Mouse (Mus musculus): Measurements from ENCODE around the gene Pde4c. TPM values are rescaled to one million over a fixed set of nuclear protein-coding genes. Genes with fewer than 3 reads are reported as not detected.
A peak's percentile ranks its signal among the peaks of the same experiment; 100 is the strongest.

Pde4c gene
- total and polyA plus RNA-seq, 3 experiments = 2.3 to 6.5 (median 4.7) TPM

DNA sequence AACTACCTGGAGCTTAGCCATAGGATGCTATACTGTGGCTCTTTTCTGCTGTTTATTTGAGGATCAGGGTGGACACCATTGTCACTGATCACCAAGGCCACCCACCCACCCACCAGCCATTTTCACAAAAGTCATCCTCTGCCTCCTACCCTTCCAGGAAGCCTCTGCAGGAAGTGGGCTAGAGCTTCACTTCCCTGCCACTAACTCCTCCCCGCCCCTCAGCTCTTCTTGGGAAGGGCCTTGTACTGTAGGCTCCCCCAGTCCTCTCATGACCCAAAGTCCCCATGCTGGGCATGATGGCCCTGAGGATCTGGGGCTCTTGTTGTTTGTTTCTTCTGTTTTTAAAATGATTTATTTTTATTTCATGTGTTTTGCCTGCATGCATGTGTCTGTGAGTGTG lies 48.2 kb upstream of the Pde4c start:
- dilution Hi-C loops (cut with MboI; ENCODE audit: extremely low pct_ligation_motif_present, extremely low pct_unique_long_range_greater_than_20kb, low sequenced_read_pairs) = no loop called here
- H3K79me2 ChIP-seq (replicated peaks; ENCODE audit: control insufficient read depth, extremely low read depth, insufficient read depth, poor library complexity, severe bottlenecking) = peaks cover 16% of the 10 kb centered on the region
- H3K27me3 ChIP-seq (replicated peaks) = no peaks in the 10 kb centered on the region
- H3K9ac ChIP-seq (ENCODE audit: insufficient read depth, low read depth) = no peak overlapping the region
- H3K36me3 ChIP-seq (replicated peaks in 1 of 2; ENCODE audit: control insufficient read depth in 1 of 2, insufficient read depth in 1 of 2, low read length in 1 of 2) = peaks cover 40% of the 10 kb centered on the region in 2 experiments
- H3K9me3 ChIP-seq (replicated peaks; ENCODE audit: low read length) = no peaks in the 10 kb centered on the region
- H3K4me1 ChIP-seq (ENCODE audit: control insufficient read depth in 1 of 2, insufficient read depth in 2 of 2) = peaks cover 29 to 73% of the 10 kb centered on the region in 2 experiments
- H3K4me3 ChIP-seq (replicated peaks in 1 of 3; ENCODE audit: low read depth in 2 of 3, low read length in 2 of 3, poor library complexity in 1 of 3) = peak overlapping the region in 1 of 3 experiments; percentile 21
- peak overlapping the region; percentile 61; the same call in 1 of the 2 replicates for H3K27ac ChIP-seq (ENCODE audit: insufficient read depth, low read depth)
- TF ChIP-seq ELF1 (IDR thresholded peaks at IDR 0.05; ENCODE audit: low read depth, low read length) = peak; percentile 41; the same call in 1 of the 2 replicates
- no peak for TF ChIP-seq ZMIZ1 (IDR thresholded peaks at IDR 0.05; ENCODE audit: low read depth, low read length)
- in situ Hi-C loops (cut with MboI; ENCODE audit: low pct_ligation_motif_present, low pct_unique_long_range_greater_than_20kb, low sequenced_read_pairs) = no loop called here
- DNase-seq (ENCODE audit: extremely low read depth) = no peak
- no peak overlapping the region for H3K4me2 ChIP-seq (ENCODE audit: insufficient read depth, low read depth, poor library complexity, severe bottlenecking)

DNA sequence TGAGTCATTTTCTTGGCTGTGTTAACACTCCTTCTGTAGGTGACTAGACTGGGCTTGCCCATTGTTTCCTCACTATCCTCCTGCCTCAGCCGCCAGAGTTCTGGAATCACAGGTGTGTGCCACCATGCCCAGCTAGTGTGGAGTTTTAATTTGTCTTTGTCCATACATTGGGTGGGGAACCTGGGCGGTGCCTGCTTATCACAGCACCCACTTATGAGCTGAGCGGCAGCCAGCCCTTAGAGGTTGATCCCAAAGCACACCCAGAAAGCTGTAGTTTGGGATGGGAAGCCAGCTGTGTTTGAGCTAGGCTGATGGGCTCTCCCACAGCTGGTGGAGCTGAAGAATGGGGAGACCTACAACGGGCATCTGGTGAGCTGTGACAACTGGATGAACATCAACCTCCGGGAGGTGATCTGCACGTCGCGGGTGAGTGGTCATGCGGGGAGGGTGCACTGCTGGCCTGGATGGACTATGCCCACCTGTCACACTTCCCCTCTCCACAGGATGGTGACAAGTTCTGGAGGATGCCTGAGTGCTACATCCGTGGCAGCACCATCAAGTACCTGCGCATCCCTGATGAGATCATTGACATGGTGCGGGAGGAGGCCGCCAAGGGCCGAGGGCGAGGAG lies 46.0 kb upstream of the Pde4c start:
- H3K9ac ChIP-seq (ENCODE audit: insufficient read depth, low read depth) = no peak overlapping the region
- H3K4me3 ChIP-seq (replicated peaks in 1 of 3; ENCODE audit: low read depth in 2 of 3, low read length in 2 of 3, poor library complexity in 1 of 3) = peak overlapping the region in 1 of 3 experiments; percentile 26
- TF ChIP-seq KAT2A (IDR thresholded peaks at IDR 0.05; ENCODE audit: insufficient replicate concordance, low read length) (no peak), TBP (conservative IDR thresholded peaks at IDR 0.05; ENCODE audit: low read depth, low read length) (no peak), PAX5 (IDR thresholded peaks at IDR 0.05; ENCODE audit: low read length) (no peak), IRF4 (IDR thresholded peaks at IDR 0.05; ENCODE audit: low read depth, low read length) (no peak), GABPA (IDR thresholded peaks at IDR 0.05; ENCODE audit: insufficient replicate concordance, low read depth, low read length) (no peak), MXI1 (IDR thresholded peaks at IDR 0.05; ENCODE audit: low read depth, low read length) (no peak), ZC3H11A (IDR thresholded peaks at IDR 0.05; ENCODE audit: low read depth, low read length) (no peak), BHLHE40 (IDR thresholded peaks at IDR 0.05; ENCODE audit: low read depth, low read length) (no peak), CHD2 (IDR thresholded peaks at IDR 0.05; ENCODE audit: low read length) (no peak)
- H3K9me3 ChIP-seq (replicated peaks; ENCODE audit: low read length) = no peaks in the 10 kb centered on the region
- in situ Hi-C loops (cut with MboI; ENCODE audit: low pct_ligation_motif_present, low pct_unique_long_range_greater_than_20kb, low sequenced_read_pairs) = no loop called here
- dilution Hi-C loops (cut with MboI; ENCODE audit: extremely low pct_ligation_motif_present, extremely low pct_unique_long_range_greater_than_20kb, low sequenced_read_pairs) = no loop called here
- DNase-seq (ENCODE audit: extremely low read depth) = no peak
- no peak overlapping the region for H3K4me2 ChIP-seq (ENCODE audit: insufficient read depth, low read depth, poor library complexity, severe bottlenecking)
- peaks cover 16% of the 10 kb centered on the region for H3K79me2 ChIP-seq (replicated peaks; ENCODE audit: control insufficient read depth, extremely low read depth, insufficient read depth, poor library complexity, severe bottlenecking)
- H3K36me3 ChIP-seq (replicated peaks in 1 of 2; ENCODE audit: control insufficient read depth in 1 of 2, insufficient read depth in 1 of 2, low read length in 1 of 2) = peaks cover 42 to 46% of the 10 kb centered on the region in 2 experiments
- H3K4me1 ChIP-seq (ENCODE audit: control insufficient read depth in 1 of 2, insufficient read depth in 2 of 2) = peaks cover 33 to 80% of the 10 kb centered on the region in 2 experiments
- H3K27me3 ChIP-seq (replicated peaks) = no peaks in the 10 kb centered on the region
- H3K27ac ChIP-seq (ENCODE audit: insufficient read depth, low read depth) = peak overlapping the region; percentile 13; the same call in 1 of the 2 replicates

DNA sequence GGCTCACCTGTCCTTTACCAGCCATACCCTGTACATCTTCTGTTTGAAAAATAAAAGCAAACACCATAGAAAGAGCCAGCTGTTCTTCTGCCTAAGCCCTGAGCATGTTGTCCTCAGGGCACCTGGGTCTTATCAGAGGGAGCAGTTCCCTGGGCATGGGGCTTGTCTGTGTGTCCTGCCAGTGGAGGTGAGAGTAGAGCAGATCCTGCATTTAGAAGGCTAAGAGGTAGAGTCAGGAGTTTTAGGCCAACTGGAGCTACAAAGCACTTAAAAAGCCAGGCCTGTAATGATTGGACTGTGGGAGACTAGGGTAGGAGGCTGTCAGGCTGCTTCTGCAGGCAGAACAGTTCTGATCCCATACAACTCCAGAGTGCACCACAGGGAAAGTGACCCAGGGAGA lies 44.8 kb upstream of the Pde4c start:
- no peak for DNase-seq (ENCODE audit: extremely low read depth)
- H3K4me2 ChIP-seq (ENCODE audit: insufficient read depth, low read depth, poor library complexity, severe bottlenecking) = no peak overlapping the region
- no peaks in the 10 kb centered on the region for H3K27me3 ChIP-seq (replicated peaks)
- H3K4me3 ChIP-seq (replicated peaks in 1 of 3; ENCODE audit: low read depth in 2 of 3, low read length in 2 of 3, poor library complexity in 1 of 3) = no peak overlapping the region
- dilution Hi-C loops (cut with MboI; ENCODE audit: extremely low pct_ligation_motif_present, extremely low pct_unique_long_range_greater_than_20kb, low sequenced_read_pairs) = no loop called here
- TF ChIP-seq MEF2A (IDR thresholded peaks at IDR 0.05; ENCODE audit: borderline replicate concordance, low read depth, low read length) = no peak
- no peak for TF ChIP-seq ZC3H11A (IDR thresholded peaks at IDR 0.05; ENCODE audit: low read depth, low read length)
- TF ChIP-seq E2F4 (IDR thresholded peaks at IDR 0.05; ENCODE audit: insufficient replicate concordance, low read depth, low read length) = no peak
- TF ChIP-seq MAFK (IDR thresholded peaks at IDR 0.05; ENCODE audit: insufficient replicate concordance, low read length) = no peak
- TF ChIP-seq USF1 (IDR thresholded peaks at IDR 0.05; ENCODE audit: low read depth, low read length) = no peak
- TF ChIP-seq POLR2A (IDR thresholded peaks at IDR 0.05; ENCODE audit: low read depth, low read length) = no peak
- TF ChIP-seq CHD2 (IDR thresholded peaks at IDR 0.05; ENCODE audit: low read length) = no peak
- TF ChIP-seq RAD21 (IDR thresholded peaks at IDR 0.05; ENCODE audit: low read depth, low read length) = no peak
- no peak for TF ChIP-seq CHD1 (IDR thresholded peaks at IDR 0.05; ENCODE audit: low read depth, low read length)
- TF ChIP-seq TBP (conservative IDR thresholded peaks at IDR 0.05; ENCODE audit: low read depth, low read length) = no peak
- TF ChIP-seq MYC (IDR thresholded peaks at IDR 0.05; ENCODE audit: low read depth, low read length) = no peak
- no peak for TF ChIP-seq USF2 (conservative IDR thresholded peaks at IDR 0.05; ENCODE audit: low read depth, low read length)
- TF ChIP-seq EP300 (IDR thresholded peaks at IDR 0.05; ENCODE audit: low read length) = no peak
- TF ChIP-seq GABPA (IDR thresholded peaks at IDR 0.05; ENCODE audit: insufficient replicate concordance, low read depth, low read length) = no peak
- no peak for TF ChIP-seq CTCF (conservative IDR thresholded peaks at IDR 0.05 in 1 of 2, IDR thresholded peaks at IDR 0.05 in 1 of 2; ENCODE audit: low read depth in 2 of 2, low read length in 2 of 2)
- TF ChIP-seq JUN (IDR thresholded peaks at IDR 0.05; ENCODE audit: insufficient read depth, low read depth, low read length) = no peak
- no peak for TF ChIP-seq MXI1 (IDR thresholded peaks at IDR 0.05; ENCODE audit: low read depth, low read length)
- no peak for TF ChIP-seq KAT2A (IDR thresholded peaks at IDR 0.05; ENCODE audit: insufficient replicate concordance, low read length)
- TF ChIP-seq SMC3 (IDR thresholded peaks at IDR 0.05; ENCODE audit: low read depth, low read length) = no peak
- no peak for TF ChIP-seq ETS1 (conservative IDR thresholded peaks at IDR 0.05; ENCODE audit: low read depth, low read length)
- in situ Hi-C loops (cut with MboI; ENCODE audit: low pct_ligation_motif_present, low pct_unique_long_range_greater_than_20kb, low sequenced_read_pairs) = no loop called here
- H3K79me2 ChIP-seq (replicated peaks; ENCODE audit: control insufficient read depth, extremely low read depth, insufficient read depth, poor library complexity, severe bottlenecking) = peaks cover 16% of the 10 kb centered on the region
- H3K36me3 ChIP-seq (replicated peaks in 1 of 2; ENCODE audit: control insufficient read depth in 1 of 2, insufficient read depth in 1 of 2, low read length in 1 of 2) = peaks cover 42 to 46% of the 10 kb centered on the region in 2 experiments
- H3K4me1 ChIP-seq (ENCODE audit: control insufficient read depth in 1 of 2, insufficient read depth in 2 of 2) = peaks cover 33 to 89% of the 10 kb centered on the region in 2 experiments
- no peak overlapping the region for H3K9ac ChIP-seq (ENCODE audit: insufficient read depth, low read depth)
- H3K27ac ChIP-seq (ENCODE audit: insufficient read depth, low read depth) = no peak overlapping the region
- no peaks in the 10 kb centered on the region for H3K9me3 ChIP-seq (replicated peaks; ENCODE audit: low read length)

Measured in CH12.LX (cell line).